Mouse (Mus musculus): ENCODE measurements around the gene Slc11a2.

GRCm38 (mm10) chr15:100429959-100430565 lies 5.2 kb upstream of the Slc11a2 start:
- TF ChIP-seq CTCF (conservative IDR thresholded peaks at IDR 0.05 in 1 of 2, IDR thresholded peaks at IDR 0.05 in 1 of 2; ENCODE audit: low read depth in 2 of 2, low read length in 2 of 2) = no peak
- no peak for TF ChIP-seq E2F4 (IDR thresholded peaks at IDR 0.05; ENCODE audit: insufficient replicate concordance, low read depth, low read length)
- TF ChIP-seq ETS1 (conservative IDR thresholded peaks at IDR 0.05; ENCODE audit: low read depth, low read length) = no peak
- TF ChIP-seq MAX (IDR thresholded peaks at IDR 0.05; ENCODE audit: low read length) = no peak
- TF ChIP-seq POLR2A (IDR thresholded peaks at IDR 0.05; ENCODE audit: low read depth, low read length) = no peak

Measured in CH12.LX (cell line).